Mouse (Mus musculus) fat pad, adult 2 months (tissue): ENCODE measurements around the gene Eif3d.

Experiments
- DNase-seq: peaks from one replicate; pipeline ENCODE4 v3.0.0-alpha.2; 2011; ENCODE audit warnings: low read depth, low spot score; ENCODE audit errors: extremely low read depth

Gene Eif3d

GRCm38 (mm10) chr15:77922710-77923109 lies 47.9 kb downstream of the Eif3d start:
- DNase-seq, result no peak

- no peak for DNase-seq
Observed at GRCm38 (mm10) chr15:77921636-77922035, 49.0 kb downstream of the Eif3d start.

GRCm38 (mm10) chr15:77920511-77921462 lies 49.8 kb downstream of the Eif3d start:
- DNase-seq, result no peak

- no peak for DNase-seq
Observed at GRCm38 (mm10) chr15:77919441-77919840, 51.2 kb downstream of the Eif3d start.

GRCm38 (mm10) chr15:77916851-77917544 lies 53.6 kb downstream of the Eif3d start:
- no peak for DNase-seq

GRCm38 (mm10) chr15:77915287-77915686 lies 55.3 kb downstream of the Eif3d start:
- no peak for DNase-seq

GRCm38 (mm10) chr15:77914507-77914906 lies 56.1 kb downstream of the Eif3d start:
- no peak for DNase-seq

GRCm38 (mm10) chr15:77913054-77913453 lies 57.6 kb downstream of the Eif3d start:
- no peak for DNase-seq

GRCm38 (mm10) chr15:77912585-77912984 lies 58.0 kb downstream of the Eif3d start:
- DNase-seq, result no peak

GRCm38 (mm10) chr15:77912048-77912447 lies 58.6 kb downstream of the Eif3d start:
- no peak for DNase-seq

GRCm38 (mm10) chr15:77911065-77911464 lies 59.5 kb downstream of the Eif3d start:
- DNase-seq, result no peak
